Mouse (Mus musculus) spleen, adult 2 months (tissue): ENCODE data around the gene Fkbp15. TPM values are rescaled to one million over a fixed set of nuclear protein-coding genes. Genes with fewer than 3 reads are reported as not detected.

Experiments
- DNase-seq, 2 experiments: peaks; one replicate each; pipeline versions ENCODE4 v3.0.0 to v3.0.0-alpha.2; 2012 to 2021; ENCODE audit warnings: low spot score in 2 of 2, low read depth in 1 of 2
- H3K27ac ChIP-seq: fragments of 200-500 bp; 2 replicates; pipeline ENCODE4 v1.5.1; 2012; ENCODE audit warnings: low read length, inconsistent platforms; ENCODE audit not compliant: insufficient read depth
- H3K27me3 ChIP-seq: fragments of 200-500 bp; 2 replicates; pipeline ENCODE4 v1.6.1; 2012; ENCODE audit warnings: mild to moderate bottlenecking, moderate library complexity, low read length, inconsistent platforms; ENCODE audit not compliant: control insufficient read depth, insufficient read depth
- H3K36me3 ChIP-seq: fragments of 200-500 bp; 2 replicates; pipeline ENCODE4 v1.6.1; 2012; ENCODE audit warnings: mild to moderate bottlenecking, low read length, inconsistent platforms; ENCODE audit not compliant: control insufficient read depth, insufficient read depth
- H3K4me1 ChIP-seq: fragments of 200-500 bp; 2 replicates; pipeline ENCODE4 v1.6.1; 2011; ENCODE audit warnings: inconsistent platforms; ENCODE audit not compliant: control insufficient read depth, insufficient read depth, insufficient read length
- H3K4me3 ChIP-seq: fragments of 200-500 bp; 2 replicates; pipeline ENCODE4 v1.5.1; 2011; ENCODE audit warnings: mild to moderate bottlenecking, inconsistent platforms; ENCODE audit not compliant: insufficient read depth, insufficient read length; ENCODE audit errors: extremely low read depth
- CTCF ChIP-seq: fragments of 200-500 bp; IDR thresholded peaks from 2 replicates; pipeline ENCODE4 v1.5.1; 2011; ENCODE audit warnings: mild to moderate bottlenecking, inconsistent platforms; ENCODE audit not compliant: insufficient read depth, insufficient read length, insufficient replicate concordance; ENCODE audit errors: extremely low read depth
- POLR2A ChIP-seq: fragments of 200-500 bp; IDR thresholded peaks from 2 replicates; pipeline ENCODE4 v1.6.1; 2011; ENCODE audit warnings: low read depth, low read length, inconsistent platforms
- WGBS: fragments of 180-500 bp; shearing (Covaris S2); methylation state at CpG from one replicate; pipeline ENCODE4 v1.1.7; 2018; 5-methylcytosine and 5-hydroxymethylcytosine counted together
- polyA plus RNA-seq: library from polyadenylated mRNA; depleted of rRNA; stranded (reverse); fragments of >200 nt; gene quantifications from 2 replicates; pipeline ENCODE4 v1.2.3, GENCODE M21; 2012

Gene Fkbp15
- polyA plus RNA-seq, 1 experiment: 32.2 TPM

DNA sequence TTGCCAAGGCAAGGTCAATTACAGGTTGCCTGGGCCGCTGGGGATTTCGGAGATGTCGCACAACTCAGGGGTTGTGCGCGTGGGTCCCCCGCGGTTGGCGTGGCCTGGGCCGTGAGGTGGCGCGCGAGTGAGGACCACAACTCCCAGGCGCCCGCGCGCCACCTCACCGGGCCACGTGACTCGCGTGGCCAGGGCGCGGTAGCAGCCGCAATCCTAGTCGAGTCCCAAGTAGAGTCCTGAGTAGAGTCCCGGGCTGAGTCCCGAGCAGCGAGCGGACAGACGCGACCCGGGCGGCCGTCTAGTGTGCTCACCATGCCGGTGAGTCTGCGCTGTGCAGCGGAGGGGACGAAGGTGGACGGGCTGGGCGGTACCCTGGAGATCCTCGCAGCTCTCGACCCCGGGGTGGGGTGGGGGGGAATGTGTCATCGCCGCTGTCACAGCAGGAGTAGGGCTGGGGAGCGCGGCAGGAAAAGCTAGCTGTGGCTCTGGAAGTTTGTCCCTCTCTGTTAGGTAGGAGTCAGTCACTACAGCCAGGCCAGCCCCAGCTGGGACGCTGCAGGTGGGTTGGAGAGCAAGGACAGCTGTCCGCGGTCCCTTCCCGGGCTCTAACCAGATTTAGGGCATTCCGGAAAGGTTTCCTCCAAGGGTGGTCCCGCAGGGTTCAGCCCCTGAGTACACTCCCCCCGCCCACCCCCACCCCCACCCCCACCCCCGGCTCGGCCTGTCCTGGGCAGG is 73.9 kb downstream of the Fkbp15 start:
- Histone ChIP-seq H3K4me3 (peak overlapping the region; percentile 93), H3K4me1 (peaks cover 6% of the 10 kb centered on the region; the same call in 1 of the 2 replicates), H3K27me3 (no peaks in the 10 kb centered on the region), H3K36me3 (no peaks in the 10 kb centered on the region), H3K27ac (0 out of 2 replicates have a peak overlapping the region, but pooled peaks have one; percentile 18)
- under 1% methylated on average over 50 of the region's 55 CpGs for WGBS
- TF ChIP-seq CTCF (no peak), POLR2A (no peak)
- DNase-seq: peak; percentile 31 to 67

GRCm38 (mm10) chr4:62285576-62285975 is 74.8 kb downstream of the Fkbp15 start:
- WGBS: 88% methylated on average over 8 of the region's 8 CpGs
- H3K27ac ChIP-seq: no peak overlapping the region
- no peak overlapping the region for H3K4me3 ChIP-seq
- H3K36me3 ChIP-seq: no peaks in the 10 kb centered on the region
- DNase-seq: no peak
- H3K27me3 ChIP-seq: no peaks in the 10 kb centered on the region
- TF ChIP-seq CTCF: no peak
- no peak for TF ChIP-seq POLR2A
- peaks cover 6% of the 10 kb centered on the region; the same call in 1 of the 2 replicates for H3K4me1 ChIP-seq

DNA sequence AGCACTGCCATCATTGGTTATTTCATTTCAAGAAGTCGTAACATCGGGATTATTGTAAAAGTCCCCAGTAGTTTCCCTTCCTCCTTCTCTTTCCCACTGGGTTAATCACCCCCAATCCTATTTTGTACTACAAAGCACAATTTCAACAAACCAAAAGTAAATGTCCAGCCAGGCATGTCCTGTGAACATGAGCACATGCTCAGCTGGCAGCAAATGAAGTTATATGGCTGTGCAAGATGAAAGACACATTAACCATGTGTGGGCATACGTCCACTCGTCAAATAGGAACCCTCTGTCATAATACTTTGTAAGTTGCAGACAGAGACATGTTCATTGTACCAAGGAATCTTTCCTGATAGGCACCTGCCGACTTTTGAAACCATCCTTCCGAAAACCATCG is 77.4 kb downstream of the Fkbp15 start:
- 74% methylated on average over 7 of the region's 7 CpGs for WGBS
- no peak for DNase-seq
- Histone ChIP-seq H3K4me3 (no peak overlapping the region), H3K36me3 (no peaks in the 10 kb centered on the region), H3K4me1 (peaks cover 2% of the 10 kb centered on the region; the same call in 1 of the 2 replicates), H3K27me3 (no peaks in the 10 kb centered on the region), H3K27ac (no peak overlapping the region)
- TF ChIP-seq POLR2A (no peak), CTCF (no peak)

DNA sequence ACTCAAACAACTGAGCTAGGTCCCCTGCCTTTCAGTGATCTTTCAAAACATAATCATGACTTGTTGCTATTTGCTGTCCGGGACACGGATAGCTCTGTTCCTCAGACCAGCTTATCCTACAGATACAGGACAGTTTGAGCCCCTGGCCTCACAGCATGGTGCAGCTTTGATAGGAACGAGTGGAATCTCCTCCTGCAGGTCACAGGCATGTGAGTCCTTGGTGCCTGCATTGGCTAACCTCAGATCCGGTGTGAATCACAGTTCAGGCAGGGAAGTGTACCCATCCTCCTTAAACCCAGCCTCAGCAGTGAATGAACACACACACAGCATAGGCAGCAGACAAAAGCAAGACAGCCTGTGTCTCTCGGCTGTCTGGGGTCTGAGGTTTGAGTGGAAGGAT is 79.0 kb downstream of the Fkbp15 start:
- 78% methylated on average over 5 of the region's 5 CpGs for WGBS
- no peak overlapping the region for H3K4me3 ChIP-seq
- no peaks in the 10 kb centered on the region for H3K36me3 ChIP-seq
- no peaks in the 10 kb centered on the region for H3K27me3 ChIP-seq
- no peak for DNase-seq
- H3K4me1 ChIP-seq: no peaks in the 10 kb centered on the region
- H3K27ac ChIP-seq: no peak overlapping the region
- TF ChIP-seq POLR2A (no peak), CTCF (no peak)

GRCm38 (mm10) chr4:62278081-62278480 is 82.3 kb downstream of the Fkbp15 start:
- DNase-seq: no peak

GRCm38 (mm10) chr4:62277222-62277621 is 83.1 kb downstream of the Fkbp15 start:
- Histone ChIP-seq H3K27me3 (no peaks in the 10 kb centered on the region), H3K36me3 (no peaks in the 10 kb centered on the region), H3K4me1 (no peaks in the 10 kb centered on the region; the same call in 1 of the 2 replicates), H3K4me3 (no peak overlapping the region), H3K27ac (no peak overlapping the region)
- no peak for DNase-seq
- TF ChIP-seq POLR2A (no peak), CTCF (no peak)
- 75% methylated on average over 3 of the region's 3 CpGs for WGBS

More at GRCm38 (mm10) chr4:62278081-62278480, 82.3 kb downstream of the Fkbp15 start:
- no peak overlapping the region for H3K27ac ChIP-seq
- no peaks in the 10 kb centered on the region for H3K36me3 ChIP-seq
- 88% methylated on average over 4 of the region's 4 CpGs for WGBS
- no peaks in the 10 kb centered on the region for H3K27me3 ChIP-seq
- TF ChIP-seq CTCF: no peak
- no peak for TF ChIP-seq POLR2A
- no peak overlapping the region for H3K4me3 ChIP-seq
- no peaks in the 10 kb centered on the region; the same call in 1 of the 2 replicates for H3K4me1 ChIP-seq

DNA sequence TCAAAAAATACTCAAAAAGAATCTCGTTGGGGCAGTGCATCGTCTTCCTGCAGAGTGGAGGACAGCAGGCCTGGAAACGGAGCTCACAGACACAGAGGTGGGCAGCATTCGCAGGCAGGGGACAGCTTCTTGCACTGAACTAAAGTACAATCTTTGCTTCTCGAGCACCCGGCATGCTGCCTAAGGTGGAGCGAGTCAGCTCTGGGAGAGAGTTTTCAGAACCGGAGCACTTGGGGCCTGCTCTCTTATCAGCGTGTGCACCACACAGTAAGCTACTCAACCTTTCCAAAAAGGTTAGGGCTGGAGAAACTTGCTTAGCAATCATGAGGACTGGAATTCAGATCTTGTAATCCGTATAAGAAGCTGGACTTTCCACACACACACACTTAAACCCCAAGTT is 83.7 kb downstream of the Fkbp15 start:
- DNase-seq: no peak
- no peaks in the 10 kb centered on the region for H3K27me3 ChIP-seq
- 92% methylated on average over 10 of the region's 10 CpGs for WGBS
- no peaks in the 10 kb centered on the region; the same call in 1 of the 2 replicates for H3K4me1 ChIP-seq
- no peak overlapping the region for H3K4me3 ChIP-seq
- TF ChIP-seq POLR2A (no peak), CTCF (no peak)
- H3K27ac ChIP-seq: no peak overlapping the region
- H3K36me3 ChIP-seq: no peaks in the 10 kb centered on the region
